Mouse (Mus musculus): ENCODE results near the gene Aimp1. TPM values are rescaled to one million over a fixed set of nuclear protein-coding genes. Genes with fewer than 3 reads are reported as not detected.

The Aimp1 gene
- total RNA-seq, 1 experiment from 2014 or later = 58.7 TPM

Other genes with a start within 250 kb of the Aimp1 start
- not detected in 2 replicates for gene Gimd1, start 54.5 kb downstream of the Aimp1 start, total RNA-seq (2017)
- gene Tbck, start 226 bp downstream of the Aimp1 start, total RNA-seq (2017) = 25.7 and 26.1 TPM in 2 replicates